Mouse (Mus musculus) hindlimb bud, embryonic 11.5 days (tissue): ENCODE data around the gene Pnmal2.
"Not testable (repeated sequence)": the region's sequence is repeated elsewhere in the genome, so short reads cannot be mapped to it uniquely, and the experiment has no call there.

Experiments
- DNase-seq: peaks from one replicate; pipeline ENCODE4 v3.0.0-alpha.2; 2012; ENCODE audit warnings: low read depth, low spot score; ENCODE audit errors: extremely low spot score

Gene Pnmal2

DNA sequence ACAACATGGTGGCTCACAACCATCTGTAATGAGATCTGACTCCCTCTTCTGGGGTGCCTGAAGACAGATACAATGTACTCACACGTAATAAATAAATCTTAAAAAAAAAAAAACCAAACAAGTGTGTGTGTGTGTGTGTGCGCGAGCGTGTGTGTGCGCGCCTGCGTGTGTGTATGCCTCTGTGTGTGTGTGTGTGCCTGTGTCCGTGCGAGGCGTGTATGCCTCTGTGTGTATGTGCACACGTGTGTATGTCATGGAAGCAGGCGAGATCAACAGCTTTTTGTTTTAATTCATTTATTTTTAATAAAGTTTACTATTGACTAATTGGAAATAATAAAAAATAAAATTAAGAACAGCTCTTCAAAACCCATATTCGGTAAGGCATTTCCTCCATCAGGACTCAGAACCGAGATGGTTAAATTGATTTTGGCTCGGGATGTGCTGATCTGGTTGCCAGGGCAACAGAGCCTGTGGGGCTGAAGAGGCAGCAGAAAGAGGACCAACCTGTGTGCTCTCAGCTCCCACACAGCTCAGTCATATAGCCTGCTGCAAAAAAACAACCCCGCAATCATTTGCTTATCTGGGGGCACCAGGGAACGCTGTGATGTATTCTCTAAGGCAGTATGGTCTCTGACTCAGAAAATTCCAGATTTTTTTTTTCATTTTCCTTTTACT lies 6.2 kb upstream of the Pnmal2 start:
- no peak for DNase-seq

GRCm38 (mm10) chr7:16940292-16940691 lies 4.2 kb upstream of the Pnmal2 start:
- no peak for DNase-seq

DNA sequence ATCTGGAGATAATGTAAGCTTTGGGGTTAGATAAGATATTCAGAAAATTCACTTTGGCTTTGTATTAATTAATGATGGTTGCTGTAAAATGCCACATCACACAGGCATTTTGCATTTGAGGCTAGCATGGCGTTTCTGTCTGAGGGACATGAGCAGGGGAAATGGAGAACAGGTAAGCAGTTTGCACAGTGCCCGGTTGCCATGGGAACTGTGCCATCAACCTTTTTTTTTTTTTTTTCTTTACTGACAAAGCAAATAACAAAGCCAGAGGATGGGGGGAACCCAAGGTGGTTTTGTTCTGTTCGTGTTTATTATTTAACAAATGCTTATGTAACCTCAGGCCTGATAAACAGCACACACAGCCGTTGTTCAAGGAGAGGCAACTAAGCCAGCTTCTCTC lies 1.6 kb upstream of the Pnmal2 start:
- DNase-seq = no peak

DNA sequence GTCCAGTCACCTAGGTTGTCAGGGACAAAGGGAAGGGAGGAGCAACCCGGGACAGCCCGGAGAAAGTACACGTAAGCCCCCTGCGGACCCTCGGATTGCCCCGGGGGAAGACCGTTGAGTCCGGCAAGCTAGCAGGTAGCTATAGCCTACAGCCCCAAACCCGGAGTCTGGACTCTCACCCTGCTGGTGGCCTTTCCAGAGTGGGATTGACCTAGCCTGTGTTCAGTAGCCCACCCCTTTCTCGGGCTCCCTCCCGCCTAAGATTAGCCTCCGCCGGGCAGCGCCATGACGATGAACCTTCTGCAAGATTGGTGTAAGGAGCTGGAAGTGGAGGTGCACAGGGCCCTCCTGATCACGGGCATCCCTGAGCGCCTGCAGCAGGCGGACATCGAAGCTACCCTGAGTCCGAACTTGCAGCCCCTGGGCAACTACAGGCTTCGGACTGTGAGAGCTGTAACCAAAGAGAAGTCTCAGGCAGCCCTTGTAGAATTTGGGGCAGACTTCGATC lies 380 bp downstream of the Pnmal2 start:
- DNase-seq = no peak

DNA sequence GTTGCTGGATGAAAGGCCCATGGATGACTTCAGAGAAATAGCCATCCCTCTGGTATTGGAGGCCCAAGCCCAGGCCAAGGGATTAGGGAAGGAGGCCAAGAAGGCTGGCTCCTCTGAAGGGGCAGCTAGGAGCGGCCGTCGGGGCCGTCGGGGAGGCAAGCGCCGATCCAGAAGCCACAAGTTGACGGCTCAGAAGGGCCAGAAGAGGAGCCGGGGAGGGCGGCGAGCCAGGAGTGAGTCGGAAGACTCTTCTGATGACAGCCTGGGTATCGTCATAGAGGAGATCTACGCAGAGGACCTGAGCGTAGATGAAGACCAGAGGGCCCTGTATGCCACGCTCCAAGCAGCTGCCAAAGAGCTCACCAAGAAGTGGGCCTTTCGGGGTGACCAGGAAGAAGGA lies 937 bp downstream of the Pnmal2 start:
- DNase-seq = no peak

DNA sequence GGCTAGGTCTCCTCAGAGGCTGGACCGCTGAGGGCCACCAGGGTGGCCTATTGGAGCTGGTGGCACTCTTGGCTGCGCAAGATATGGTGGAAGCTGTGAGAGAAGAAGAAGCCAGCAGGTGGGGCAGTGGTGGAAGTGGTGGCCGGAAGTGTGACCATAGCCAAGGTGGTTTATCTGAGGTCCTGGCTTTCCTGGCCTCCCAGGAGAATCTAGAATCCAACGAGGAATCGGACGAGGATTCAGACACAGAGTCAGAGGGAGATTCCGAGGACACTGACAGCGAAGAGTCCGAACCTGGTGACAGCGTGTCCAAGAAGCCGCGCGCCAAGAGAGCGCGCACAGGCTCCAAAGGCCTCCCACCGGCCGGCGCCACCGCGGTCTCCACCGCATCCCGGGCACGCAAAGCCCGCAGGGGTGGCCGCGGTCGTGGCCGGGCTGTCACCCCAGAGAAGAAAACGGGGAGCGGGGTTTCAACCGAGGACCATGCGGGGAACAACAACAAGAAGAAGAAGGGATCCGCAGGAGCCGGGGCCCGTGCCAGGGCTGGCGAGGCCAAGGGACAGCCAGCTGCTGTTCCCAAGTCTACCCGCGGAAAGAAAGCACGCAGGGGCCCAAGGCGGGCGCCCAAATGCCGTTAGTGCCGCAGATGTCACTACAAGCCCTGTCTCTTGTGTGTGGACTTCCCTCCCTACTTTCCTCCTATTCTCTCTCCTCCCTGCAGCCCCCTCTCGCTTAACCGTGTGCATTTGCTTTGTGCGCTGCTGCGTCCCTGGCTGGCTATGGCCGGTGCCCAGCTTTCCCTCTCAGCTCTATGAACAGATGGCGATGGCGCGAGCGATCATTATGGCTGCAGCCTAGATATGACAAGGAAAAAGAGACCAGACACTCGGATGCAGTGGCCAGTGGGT lies 2.2 kb downstream of the Pnmal2 start:
- DNase-seq = no peak

DNA sequence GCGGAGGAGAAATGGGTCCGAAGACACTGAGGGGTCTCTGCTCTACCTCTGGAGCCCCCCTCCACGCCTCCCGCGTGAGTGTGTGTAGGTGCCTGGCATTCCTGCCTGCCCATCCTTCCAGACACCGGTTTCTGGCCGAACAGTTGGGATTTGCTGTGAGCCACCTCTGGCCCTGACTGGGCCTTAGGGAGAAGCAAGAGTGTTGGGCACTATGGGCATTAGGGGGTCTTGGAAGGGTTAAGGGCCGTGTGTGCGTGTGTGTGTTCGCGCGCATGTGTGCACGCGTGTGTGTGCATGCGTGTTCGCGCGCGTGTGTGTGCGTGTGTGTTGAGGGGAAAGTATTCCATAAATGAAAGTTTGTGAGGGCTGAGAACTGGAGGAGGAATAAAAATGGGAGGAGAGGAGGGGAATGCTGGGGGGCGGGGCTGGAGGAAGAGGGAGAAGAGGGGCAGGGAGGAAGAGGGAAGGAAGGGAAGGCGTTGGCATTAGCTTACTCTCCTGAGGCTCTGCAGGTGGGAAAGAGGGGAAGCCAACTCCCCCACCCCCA lies 2.9 kb downstream of the Pnmal2 start:
- no peak for DNase-seq

DNA sequence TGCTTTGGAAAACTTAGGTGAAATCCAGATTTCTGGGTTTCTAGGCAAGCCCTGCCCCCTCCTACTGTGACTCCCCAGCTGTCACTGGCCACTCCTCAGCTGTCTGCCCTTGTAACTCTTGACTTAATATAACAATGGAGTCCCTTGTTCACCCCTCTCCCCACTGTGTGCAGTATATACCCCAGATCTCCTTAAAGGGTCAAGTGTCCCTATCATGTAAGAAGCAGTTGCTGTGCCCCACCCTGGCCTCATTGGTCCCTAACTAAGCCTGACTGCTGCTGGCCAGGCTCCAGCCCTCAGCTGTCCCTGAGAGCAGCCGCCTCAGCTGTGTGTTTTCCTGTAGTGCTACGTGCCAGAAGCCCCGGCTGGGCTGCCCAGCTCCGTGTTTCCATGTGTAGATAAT lies 3.5 kb downstream of the Pnmal2 start:
- no peak for DNase-seq

- DNase-seq = no peak
Observed at GRCm38 (mm10) chr7:16948923-16949458, 4.5 kb downstream of the Pnmal2 start.

GRCm38 (mm10) chr7:16949908-16950841 lies 5.7 kb downstream of the Pnmal2 start:
- no peak for DNase-seq

- DNase-seq = no peak
Observed at GRCm38 (mm10) chr7:16950861-16951635, 6.6 kb downstream of the Pnmal2 start.

GRCm38 (mm10) chr7:16953776-16954175 lies 9.3 kb downstream of the Pnmal2 start:
- DNase-seq = not testable (repeated sequence)

- no peak for DNase-seq
Observed at GRCm38 (mm10) chr7:16955712-16956111, 11.2 kb downstream of the Pnmal2 start.

DNA sequence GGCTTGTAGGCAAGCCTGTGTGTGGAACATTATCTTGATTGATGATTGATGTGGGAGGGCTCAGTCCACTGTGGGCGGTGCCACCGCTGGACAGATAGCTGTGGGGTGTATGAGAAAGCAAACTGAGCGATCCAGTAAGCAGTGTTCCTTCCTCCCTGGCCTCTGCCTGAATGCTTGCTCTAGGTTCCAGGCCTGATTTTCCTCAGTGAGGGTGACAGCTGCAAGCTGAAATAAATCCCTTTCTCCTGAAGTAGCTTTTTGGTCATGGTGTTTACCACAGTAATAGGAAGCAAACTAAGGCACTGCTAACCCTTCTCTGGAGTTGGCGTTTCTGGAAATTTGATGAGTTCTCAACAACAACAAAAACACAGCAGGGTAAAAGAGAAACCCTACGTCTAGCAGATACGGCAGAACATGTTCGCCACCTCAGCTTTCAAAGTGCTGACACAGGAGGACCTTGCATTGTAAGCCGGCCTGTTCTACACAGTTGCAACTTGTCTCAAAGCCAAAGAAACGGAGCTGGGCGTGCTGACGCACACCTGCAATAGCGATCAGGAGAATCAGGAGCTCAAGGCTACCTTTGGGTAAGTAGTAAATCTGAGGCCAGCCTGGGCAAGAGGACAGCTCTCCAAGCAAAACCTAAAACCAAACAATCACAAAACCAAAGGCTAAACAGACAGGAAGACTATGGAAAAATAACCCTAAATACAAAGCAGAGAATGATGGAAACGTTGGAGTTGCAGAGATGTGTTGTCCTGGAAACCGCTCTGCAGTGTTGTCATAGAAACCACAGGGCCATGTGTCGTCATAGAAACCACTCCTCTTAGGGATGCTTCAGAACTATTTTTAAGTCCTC lies 12.2 kb downstream of the Pnmal2 start:
- no peak for DNase-seq

- DNase-seq = no peak
Observed at GRCm38 (mm10) chr7:16959539-16960187, 15.2 kb downstream of the Pnmal2 start, which contains the start of gene Pnmal1. Gene Pnmal1, plus strand, starts transcription at chr7:16959679.

GRCm38 (mm10) chr7:16961678-16962077 lies 17.2 kb downstream of the Pnmal2 start:
- DNase-seq = no peak

DNA sequence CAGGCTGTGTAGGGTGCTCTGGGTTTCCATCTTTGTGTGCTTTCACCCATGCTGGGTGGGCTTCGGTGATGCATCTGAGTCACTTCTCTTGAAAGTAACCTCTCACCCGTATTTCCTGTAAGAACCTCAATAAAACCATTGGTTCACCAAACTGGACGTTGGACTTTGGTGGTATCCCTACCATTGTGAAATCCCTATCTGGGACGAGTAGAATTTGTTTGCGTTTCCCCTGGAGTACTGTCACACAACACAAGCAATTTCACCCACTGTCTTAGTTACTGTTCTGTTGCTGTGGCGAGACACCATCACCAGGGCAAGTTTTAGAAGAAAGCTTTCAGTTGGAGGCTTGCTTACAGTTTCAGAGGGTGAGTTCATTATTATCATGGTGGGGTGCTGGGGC lies 23.9 kb downstream of the Pnmal2 start:
- DNase-seq = no peak

- no peak for DNase-seq
Observed at GRCm38 (mm10) chr7:16971160-16971559, 26.7 kb downstream of the Pnmal2 start.
